Mouse (Mus musculus): ENCODE measurements around the gene Gm20403. TPM values are rescaled to one million over a fixed set of nuclear protein-coding genes. Genes with fewer than 3 reads are reported as not detected.

The Gm20403 gene
- not detected for polyA plus RNA-seq (2014; fragmentation: Illumina TruSeq; extraction: RNeasy Lipid Tissue Mini Kit (QIAGEN cat#74804); ENCODE audit: low read depth, low replicate concordance)

DNA sequence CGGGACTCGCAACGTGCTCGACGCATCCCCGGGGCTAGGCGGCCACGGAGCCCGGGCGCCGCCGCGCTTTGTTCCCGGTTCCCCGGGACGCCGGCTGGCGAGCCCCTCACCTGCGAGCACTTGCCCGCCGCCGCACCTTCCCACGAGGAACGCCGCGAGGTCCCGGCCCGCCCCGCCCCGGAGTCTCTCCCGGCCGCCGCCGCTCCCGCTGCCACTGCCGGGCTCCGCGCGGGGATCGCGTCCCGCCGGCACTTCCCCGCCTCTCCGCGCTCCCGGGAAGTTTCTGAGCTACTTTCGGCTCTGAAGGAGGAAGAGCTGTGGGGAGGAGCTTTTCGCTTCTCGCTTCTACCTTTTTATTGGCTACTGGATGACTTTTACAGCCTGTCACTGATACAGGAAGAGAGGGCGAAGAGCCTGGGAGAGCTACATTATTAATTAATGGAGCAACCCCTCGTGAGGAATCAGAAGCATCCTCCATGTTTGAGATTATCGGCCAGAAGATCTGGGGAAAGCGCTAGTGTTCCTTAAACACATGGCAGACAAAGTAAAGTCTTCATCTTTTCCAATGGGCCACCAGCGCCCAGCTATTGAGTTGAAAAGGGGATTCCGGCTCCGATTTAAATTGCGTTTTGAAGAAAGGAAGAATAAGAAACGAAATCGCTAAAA lies at the start of gene Gm20403:
TSS of gene Gm20403 (minus strand) at position 478 of the 666 bp plus-strand sequence.

DNA sequence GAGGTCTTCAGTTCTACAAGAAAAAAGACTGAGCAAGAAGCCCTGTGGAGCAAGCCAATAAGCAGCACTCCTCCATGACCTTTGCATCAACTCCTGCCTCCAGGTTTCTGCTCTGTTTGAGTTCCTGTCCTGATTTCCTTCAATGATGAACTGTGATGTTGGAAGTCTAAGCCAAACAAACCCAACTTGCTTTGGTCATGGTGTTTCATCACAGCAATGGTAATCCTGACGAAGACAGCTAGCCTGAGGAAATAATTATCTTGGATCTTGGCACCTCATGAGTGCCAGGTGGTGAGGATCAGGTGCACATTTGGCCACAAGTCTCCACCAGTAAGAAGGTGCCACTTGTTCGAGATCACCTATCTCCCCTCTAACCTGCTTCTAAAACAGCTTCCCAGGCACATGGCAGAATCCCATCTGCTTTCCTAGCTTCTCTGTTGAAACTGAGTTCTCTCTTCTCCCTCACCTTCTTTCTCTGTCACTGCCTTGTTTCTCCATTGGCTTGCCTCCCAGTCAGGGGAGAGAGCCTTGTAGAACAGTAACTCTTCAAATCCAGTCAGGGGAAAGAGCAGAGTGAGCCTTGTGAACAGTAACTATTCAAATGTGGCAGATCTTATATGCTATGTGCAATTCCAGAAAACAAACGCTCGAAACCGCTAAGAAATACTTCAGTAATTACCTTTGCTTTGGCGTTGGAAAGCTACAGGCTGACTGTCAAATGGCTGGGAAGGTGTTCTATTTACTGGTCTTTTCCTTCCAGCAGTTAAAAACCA lies 27.5 kb upstream of the Gm20403 start, which contains the start of gene Baz1a:
TSS of gene Baz1a (minus strand) at position 723 of the 773 bp plus-strand sequence.

Other genes starting within 250 kb of the Gm20403 start
- 79.4 TPM for gene Snx6, start 190.8 kb downstream of the Gm20403 start, polyA plus RNA-seq (2014; fragmentation: Illumina TruSeq; extraction: RNeasy Lipid Tissue Mini Kit (QIAGEN cat#74804); ENCODE audit: low read depth, low replicate concordance)
- 89.2 TPM for gene Cfl2, start 123.7 kb downstream of the Gm20403 start, polyA plus RNA-seq (2014; fragmentation: Illumina TruSeq; extraction: RNeasy Lipid Tissue Mini Kit (QIAGEN cat#74804); ENCODE audit: low read depth, low replicate concordance)
- 10.4 TPM for gene Baz1a, start 27.8 kb upstream of the Gm20403 start, polyA plus RNA-seq (2014; fragmentation: Illumina TruSeq; extraction: RNeasy Lipid Tissue Mini Kit (QIAGEN cat#74804); ENCODE audit: low read depth, low replicate concordance)
- gene 2700097O09Rik, start 93.6 kb upstream of the Gm20403 start, polyA plus RNA-seq (2014; fragmentation: Illumina TruSeq; extraction: RNeasy Lipid Tissue Mini Kit (QIAGEN cat#74804); ENCODE audit: low read depth, low replicate concordance): 15.5 TPM
- gene Srp54a, start 93.7 kb upstream of the Gm20403 start, polyA plus RNA-seq (2014; fragmentation: Illumina TruSeq; extraction: RNeasy Lipid Tissue Mini Kit (QIAGEN cat#74804); ENCODE audit: low read depth, low replicate concordance): 92.1 TPM
- gene Fam177a, start 137.9 kb upstream of the Gm20403 start, polyA plus RNA-seq (2014; fragmentation: Illumina TruSeq; extraction: RNeasy Lipid Tissue Mini Kit (QIAGEN cat#74804); ENCODE audit: low read depth, low replicate concordance): 19.1 TPM
- gene Srp54b, start 168.6 kb upstream of the Gm20403 start, polyA plus RNA-seq (2014; fragmentation: Illumina TruSeq; extraction: RNeasy Lipid Tissue Mini Kit (QIAGEN cat#74804); ENCODE audit: low read depth, low replicate concordance): 48.3 TPM
- not detected for gene 1700047I17Rik2, start 213.1 kb upstream of the Gm20403 start, polyA plus RNA-seq (2014; fragmentation: Illumina TruSeq; extraction: RNeasy Lipid Tissue Mini Kit (QIAGEN cat#74804); ENCODE audit: low read depth, low replicate concordance)
- 64.8 TPM for gene Srp54c, start 243.6 kb upstream of the Gm20403 start, polyA plus RNA-seq (2014; fragmentation: Illumina TruSeq; extraction: RNeasy Lipid Tissue Mini Kit (QIAGEN cat#74804); ENCODE audit: low read depth, low replicate concordance)